Mouse (Mus musculus) testis, adult 2 months (tissue): ENCODE results near the gene Defb29.

Experiments used
- CTCF ChIP-seq: fragments of 200-500 bp; IDR thresholded peaks from 2 replicates; pipeline ENCODE4 v1.5.1; 2012; ENCODE audit warnings: low read depth, mild to moderate bottlenecking, inconsistent platforms, low read length, moderate library complexity; ENCODE audit not compliant: control insufficient read depth, insufficient read depth, insufficient replicate concordance
- POLR2A ChIP-seq: fragments of 200-500 bp; IDR thresholded peaks from 2 replicates; pipeline ENCODE4 v1.6.1; 2012; ENCODE audit warnings: low read depth, mild to moderate bottlenecking, inconsistent platforms, low read length, moderate library complexity; ENCODE audit not compliant: control insufficient read depth

DNA sequence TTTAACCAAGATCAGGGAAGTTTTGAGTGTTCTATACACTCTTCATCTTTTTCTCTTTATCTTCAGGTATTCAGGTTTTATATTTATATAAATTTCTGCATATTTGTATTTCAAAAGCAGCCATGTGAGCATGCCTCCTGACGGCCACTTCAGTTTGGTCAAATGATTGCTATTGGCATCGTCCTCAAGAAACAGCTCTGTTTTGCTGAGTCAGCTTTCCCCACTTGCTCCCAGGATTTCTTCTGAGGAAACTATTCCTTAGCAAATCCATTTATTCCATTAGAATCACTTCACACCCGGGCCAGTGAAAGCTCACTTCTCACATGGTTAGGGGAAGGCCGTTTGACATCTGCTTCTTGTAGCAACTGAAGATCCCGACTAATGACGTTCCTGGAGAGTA is 41.9 kb downstream of the Defb29 start:
- TF ChIP-seq POLR2A (no peak), CTCF (no peak)
